Mouse (Mus musculus): Measurements from ENCODE around the gene Supt3. TPM values are rescaled to one million over a fixed set of nuclear protein-coding genes. Genes with fewer than 3 reads are reported as not detected.
A peak's percentile ranks its signal among the peaks of the same experiment; 100 is the strongest.

The Supt3 gene
- total RNA-seq, 2 experiments from 2014 or later, result 14.4 to 16.6 TPM

- no peak for DNase-seq (ENCODE audit: low spot score in 2 of 2)
These were observed 276.4 kb downstream of the Supt3 start for GRCm38 (mm10) chr17:45053371-45053770.

DNA sequence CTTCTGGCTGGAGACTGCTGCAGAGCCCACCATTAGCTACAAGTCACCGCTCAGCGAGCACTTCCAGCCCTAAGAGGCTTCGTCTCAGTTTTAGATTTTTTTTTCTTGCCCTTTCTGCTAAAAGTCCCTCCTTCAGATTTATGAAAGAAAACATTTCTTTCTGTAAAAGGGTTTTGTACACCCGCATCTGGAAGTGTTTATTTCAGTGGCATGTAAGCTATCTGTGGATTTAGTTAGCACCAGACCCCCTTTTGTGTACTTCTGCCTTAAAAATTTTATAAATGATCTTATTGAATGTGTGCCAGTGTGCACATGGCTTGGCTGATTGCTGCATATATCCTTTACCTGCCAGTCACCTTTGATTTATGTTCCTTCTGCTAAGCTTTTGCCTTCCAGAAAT is 277.6 kb downstream of the Supt3 start:
- no peak for DNase-seq (ENCODE audit: low spot score in 2 of 2)

DNA sequence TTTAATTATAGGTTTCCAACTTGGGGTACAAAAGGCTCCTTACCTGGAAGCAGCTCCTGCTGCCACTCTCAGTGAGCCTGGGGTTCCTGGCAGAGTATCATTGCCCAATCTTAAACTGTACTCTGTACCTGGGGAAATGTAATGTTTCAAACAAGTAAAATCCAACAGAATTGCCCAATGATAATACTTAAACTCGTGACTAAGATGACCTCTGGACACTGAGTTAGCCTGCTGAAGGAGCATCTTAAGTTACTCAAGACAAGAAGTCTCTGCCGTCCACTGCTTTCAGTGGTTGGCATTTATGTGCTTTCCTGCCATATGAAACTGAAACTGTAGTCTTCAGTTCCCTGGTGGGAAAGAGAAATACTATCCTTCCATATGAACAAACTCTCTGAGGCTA is 279.9 kb downstream of the Supt3 start:
- DNase-seq (ENCODE audit: low spot score in 2 of 2), result no peak

DNA sequence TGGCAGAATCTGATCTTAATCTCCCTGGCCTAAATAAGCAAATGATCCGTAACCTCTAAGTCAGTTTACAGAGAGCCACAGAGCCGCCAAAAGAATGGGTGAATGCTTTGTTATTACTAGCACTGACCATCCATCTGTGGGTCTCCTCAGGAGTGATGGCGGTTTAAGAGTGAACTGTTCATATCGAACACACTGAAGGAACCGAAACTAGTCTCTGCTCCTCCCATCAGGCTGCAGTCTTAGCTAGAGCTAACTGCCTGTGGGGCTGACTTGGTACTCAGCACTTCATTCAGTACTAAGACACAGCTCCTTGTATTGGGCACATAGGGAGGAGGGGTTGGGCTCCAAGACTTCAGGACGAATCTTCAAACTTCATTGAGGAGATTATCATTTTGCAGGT is 280.8 kb downstream of the Supt3 start:
- DNase-seq (ENCODE audit: low spot score in 2 of 2), result no peak

DNA sequence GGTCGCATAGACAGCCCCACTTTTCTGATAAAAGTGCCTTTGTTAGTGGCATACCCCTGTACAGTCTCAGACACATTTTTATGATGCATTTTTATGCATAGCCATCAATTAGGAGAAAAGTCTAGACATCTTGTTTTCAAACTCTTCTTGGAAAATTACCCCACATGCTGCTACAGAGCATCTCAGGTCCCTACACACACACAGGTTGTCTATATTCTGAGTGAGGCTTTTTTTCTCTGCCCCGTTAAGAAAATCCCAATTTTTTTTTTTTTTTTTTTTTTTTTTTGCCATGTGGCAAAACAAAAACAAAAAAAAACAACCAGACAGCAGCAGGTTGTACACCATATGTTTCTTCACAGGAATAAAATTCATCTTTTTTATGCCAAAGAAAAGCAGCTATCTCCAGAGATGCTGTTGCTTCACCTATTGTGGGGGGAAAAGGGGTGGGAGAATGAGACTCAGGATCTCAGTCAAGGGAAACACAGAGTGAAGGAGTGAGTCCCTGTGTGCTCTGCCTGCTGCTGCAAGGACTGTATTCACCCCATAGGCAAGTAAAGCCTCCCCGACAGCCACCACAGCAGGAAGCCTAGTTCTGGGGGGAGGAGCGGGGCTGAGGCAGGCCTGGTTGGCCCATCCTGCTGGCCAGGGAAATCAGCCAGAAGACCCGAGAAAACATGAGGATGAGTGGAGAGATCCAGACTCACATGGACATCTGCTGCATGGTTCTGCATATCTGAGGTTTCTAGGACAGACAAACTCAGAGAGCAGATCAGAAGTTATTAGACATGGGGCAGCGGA is 281.8 kb downstream of the Supt3 start:
- no peak for DNase-seq (ENCODE audit: low spot score in 2 of 2)

DNA sequence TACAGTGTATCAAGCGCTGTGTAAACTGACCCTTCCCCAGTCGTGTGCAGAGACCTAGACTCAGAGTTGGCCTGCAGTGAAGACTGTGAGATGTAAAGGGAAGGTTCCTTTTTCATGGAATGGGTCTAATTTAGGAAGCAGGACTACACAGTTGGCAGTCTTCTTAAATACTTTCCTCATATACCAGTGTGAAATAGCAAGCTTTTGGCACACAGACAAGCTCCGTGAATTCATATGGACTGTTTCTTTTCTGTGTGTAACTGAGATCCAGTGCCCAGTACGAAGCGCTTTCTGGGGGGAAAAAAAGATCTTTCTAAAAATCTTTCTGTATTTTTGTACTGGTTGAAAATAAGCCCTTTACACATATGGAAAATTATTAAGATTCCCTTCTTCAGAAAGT is 286.8 kb downstream of the Supt3 start:
- no peak for DNase-seq (ENCODE audit: low spot score in 2 of 2)

- no peak for DNase-seq (ENCODE audit: low spot score in 2 of 2)
These were observed 288.5 kb downstream of the Supt3 start for GRCm38 (mm10) chr17:45065465-45065864.

DNA sequence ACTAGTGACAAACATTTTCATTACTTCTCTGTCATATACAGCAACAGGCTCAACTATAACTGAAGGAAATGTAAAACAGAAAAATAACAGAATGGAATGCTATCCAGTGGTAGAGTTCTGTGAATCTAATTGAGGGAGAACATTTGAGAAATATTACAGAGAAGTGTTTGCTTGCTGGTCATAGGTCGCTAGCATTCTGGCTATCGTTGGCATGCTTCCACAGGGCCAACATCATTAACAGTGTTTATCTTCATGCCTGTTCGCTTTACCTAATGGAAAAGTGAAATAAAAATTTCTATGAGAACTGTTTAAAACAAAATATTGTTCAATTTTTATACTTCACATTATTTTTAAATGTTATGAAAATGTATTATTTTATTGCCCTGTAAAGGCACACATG is 290.5 kb downstream of the Supt3 start:
- DNase-seq (ENCODE audit: low spot score in 2 of 2), result no peak

DNA sequence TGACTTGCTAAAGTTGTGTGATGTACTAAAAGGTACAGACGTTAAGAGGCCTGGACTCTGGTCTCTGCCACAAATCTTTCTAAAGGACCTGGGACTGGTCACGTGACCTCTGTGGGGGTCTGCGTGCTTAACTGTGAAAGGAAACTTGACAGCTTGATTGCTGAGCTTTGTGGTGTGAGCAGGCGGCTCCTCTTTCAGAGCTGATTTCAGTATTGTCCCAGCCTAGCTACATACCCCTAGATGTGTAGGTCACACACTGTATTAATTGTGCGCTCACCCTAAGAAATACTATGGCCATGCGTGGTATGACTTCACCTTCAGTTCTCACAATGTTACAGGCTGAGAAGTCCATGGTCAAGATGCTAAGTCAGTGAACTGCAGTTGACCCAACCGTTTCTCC is 291.4 kb downstream of the Supt3 start:
- no peak for DNase-seq (ENCODE audit: low spot score in 2 of 2)

- peak; percentile 13 to 25 for DNase-seq (ENCODE audit: low spot score in 2 of 2)
These were observed 295.8 kb downstream of the Supt3 start for GRCm38 (mm10) chr17:45072495-45073347.

DNA sequence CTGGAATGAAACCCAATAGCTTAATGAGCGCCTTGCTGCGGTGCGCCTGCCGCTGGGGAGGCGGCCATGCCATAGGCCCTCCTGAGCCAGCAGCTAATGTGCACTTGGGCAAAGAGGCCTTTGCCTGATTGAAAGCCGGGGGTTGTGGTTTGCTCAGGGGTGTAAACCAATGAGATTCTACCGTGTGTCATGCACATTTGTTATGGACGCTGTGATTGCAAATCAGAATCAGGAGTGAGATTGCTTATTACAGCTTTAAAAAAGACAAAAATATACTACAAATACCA is 296.3 kb downstream of the Supt3 start:
- DNase-seq (ENCODE audit: low spot score in 2 of 2), result no peak

DNA sequence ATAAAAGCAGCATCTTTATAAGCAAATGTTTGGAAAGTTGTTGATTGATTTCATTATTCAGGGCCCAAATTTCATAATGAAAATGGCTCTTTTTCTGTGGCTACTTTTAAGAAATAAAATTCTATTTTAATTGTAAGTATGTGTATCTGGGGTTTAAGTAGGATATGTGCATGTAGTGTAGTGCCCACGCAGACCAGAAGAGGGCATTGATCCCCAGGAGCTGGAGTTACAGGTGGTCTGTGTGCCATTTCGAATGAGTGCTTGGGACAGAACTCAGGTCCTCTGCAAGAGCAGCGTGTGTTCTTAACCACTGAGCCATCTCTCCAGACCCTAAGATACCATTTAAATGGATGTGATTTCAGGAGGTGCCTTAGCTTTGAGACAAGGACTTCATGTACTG is 296.8 kb downstream of the Supt3 start:
- DNase-seq (ENCODE audit: low spot score in 2 of 2), result no peak

DNA sequence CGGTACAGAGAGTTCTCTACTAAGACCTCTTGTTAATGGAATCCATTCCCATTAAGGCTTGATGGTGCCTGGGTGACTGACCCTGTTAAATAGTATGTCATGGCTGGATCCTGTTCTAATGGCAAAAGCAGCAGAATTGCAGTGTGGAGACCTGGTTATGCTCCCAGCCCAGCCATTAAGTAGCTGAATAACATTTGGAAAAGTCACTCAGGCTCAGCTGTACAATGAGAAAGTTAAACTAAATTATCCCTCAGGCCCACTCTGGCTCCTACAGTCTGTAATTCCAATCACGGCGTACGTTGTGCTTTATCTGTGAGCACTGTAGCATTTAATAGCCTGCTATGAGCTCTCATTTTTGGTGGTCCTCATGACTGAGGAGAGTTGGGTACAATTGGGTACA is 300.0 kb downstream of the Supt3 start:
- DNase-seq (ENCODE audit: low spot score in 2 of 2), result no peak

- DNase-seq (ENCODE audit: low spot score in 2 of 2), result peak; percentile 18 to 43
These were observed 301.1 kb downstream of the Supt3 start for GRCm38 (mm10) chr17:45077921-45078640.

DNA sequence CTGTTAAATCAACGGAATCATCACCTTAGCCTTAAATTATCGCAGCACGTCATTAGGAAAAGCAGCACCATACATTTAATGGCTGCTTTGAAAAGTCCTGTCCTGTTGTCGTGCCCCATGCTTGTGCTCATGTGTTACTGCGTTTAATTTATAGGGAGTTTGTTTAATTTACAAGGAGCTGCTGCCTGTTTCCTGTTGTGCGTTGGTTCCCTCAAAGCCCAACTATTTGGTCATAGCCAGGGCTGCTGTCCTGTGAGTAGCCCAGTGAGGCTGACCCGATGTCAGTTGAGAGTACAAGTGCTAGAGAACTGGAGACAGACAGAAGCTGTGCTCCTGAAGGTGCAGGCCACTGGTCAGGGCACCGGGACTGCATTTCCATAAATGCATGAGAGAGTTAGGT is 304.6 kb downstream of the Supt3 start:
- DNase-seq (ENCODE audit: low spot score in 2 of 2), result no peak

DNA sequence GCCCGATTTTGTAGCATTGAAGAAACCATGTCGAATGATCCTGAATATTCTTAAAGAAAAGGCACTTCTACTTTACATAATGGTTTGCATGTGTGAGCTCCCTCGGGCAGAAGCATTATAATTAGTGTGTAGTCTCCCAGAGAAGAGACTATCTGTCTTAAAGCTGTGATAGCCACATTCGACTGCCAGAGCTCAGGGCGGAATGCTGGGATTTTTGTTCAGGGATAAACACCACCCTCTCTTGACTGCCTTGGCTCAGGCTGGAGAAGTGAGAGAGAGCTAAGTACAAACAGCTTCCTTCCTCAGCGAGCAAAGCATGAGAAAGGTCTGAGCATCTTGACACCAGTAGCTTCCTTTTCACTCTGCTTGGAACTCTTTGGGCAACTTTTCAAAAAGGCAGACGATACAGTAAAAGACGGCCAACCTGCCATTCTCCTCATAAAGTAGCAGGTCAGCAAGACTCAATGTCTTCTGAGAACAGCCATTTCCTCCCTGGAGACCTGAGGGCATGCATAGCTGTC is 305.1 kb downstream of the Supt3 start:
- DNase-seq (ENCODE audit: low spot score in 2 of 2), result no peak

DNA sequence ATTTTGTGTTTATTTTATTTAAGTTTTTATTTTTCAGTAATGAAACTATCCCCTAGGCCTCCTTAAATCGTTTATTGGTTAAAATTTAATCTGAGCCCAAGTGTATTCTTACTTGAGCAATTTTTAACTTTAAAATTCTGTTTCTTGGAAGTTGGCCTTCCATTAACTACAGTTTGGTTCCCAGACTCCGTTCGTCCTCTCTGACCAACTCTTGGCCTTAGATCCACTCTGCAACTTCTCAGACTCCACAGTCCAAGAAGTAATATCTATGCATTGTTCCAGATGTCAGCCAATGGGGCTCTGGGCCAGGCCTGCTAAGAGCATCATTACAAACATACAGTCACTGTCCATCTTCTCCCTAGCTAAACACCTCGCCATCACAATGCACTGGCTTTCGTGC is 309.4 kb downstream of the Supt3 start:
- DNase-seq (ENCODE audit: low spot score in 2 of 2), result no peak

- DNase-seq (ENCODE audit: low spot score in 2 of 2), result no peak
These were observed 310.1 kb downstream of the Supt3 start for GRCm38 (mm10) chr17:45087022-45087421.

GRCm38 (mm10) chr17:45101064-45101463 is 324.1 kb downstream of the Supt3 start:
- DNase-seq (ENCODE audit: low spot score in 2 of 2), result no peak

GRCm38 (mm10) chr17:45115386-45115785 is 338.4 kb downstream of the Supt3 start:
- DNase-seq (ENCODE audit: low spot score in 2 of 2), result no peak

GRCm38 (mm10) chr17:45118565-45119471 is 341.9 kb downstream of the Supt3 start:
- no peak for DNase-seq (ENCODE audit: low spot score in 2 of 2)
